Mouse (Mus musculus): ENCODE results near the gene Psenen. TPM values are rescaled to one million over a fixed set of nuclear protein-coding genes. Genes with fewer than 3 reads are reported as not detected.

Psenen gene
- polyA plus RNA-seq, 1 experiment, result 176 TPM

DNA sequence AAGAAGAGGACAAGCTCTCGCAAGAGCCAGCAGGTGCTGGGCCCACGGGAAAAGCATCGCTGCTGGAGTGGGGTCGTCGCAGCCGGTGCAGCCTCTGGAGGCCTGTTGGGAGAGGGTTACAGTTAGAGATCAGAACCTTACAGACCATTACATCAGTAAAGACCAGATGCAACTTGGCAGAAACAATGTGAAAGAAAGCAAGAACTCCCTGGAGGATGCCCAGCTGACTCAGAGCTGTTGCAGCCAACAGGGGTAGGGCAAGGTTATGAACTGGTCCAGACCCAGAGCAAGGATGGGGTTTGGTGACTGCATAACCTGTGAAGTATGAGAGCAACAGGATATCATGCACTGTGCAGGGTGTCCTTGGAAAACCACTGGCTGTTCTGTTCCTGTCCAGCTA is 38.9 kb downstream of the Psenen start:
- no peaks in the 10 kb centered on the region for H3K4me1 ChIP-seq (replicated peaks; ENCODE audit: control insufficient read depth, insufficient read depth, low read length)
- H3K4me3 ChIP-seq (ENCODE audit: control insufficient read depth, insufficient read depth, low read length), result no peak overlapping the region
- no peak for TF ChIP-seq CTCF (IDR thresholded peaks at IDR 0.05; ENCODE audit: borderline replicate concordance, control insufficient read depth, extremely low read depth, insufficient read depth, low read length, poor library complexity)
- TF ChIP-seq POLR2A (IDR thresholded peaks at IDR 0.05; ENCODE audit: control insufficient read depth, extremely low read depth, insufficient read depth, low read length, poor library complexity), result no peak
- peaks cover 35% of the 10 kb centered on the region for H3K36me3 ChIP-seq (ENCODE audit: control insufficient read depth, insufficient read depth, low read length)
- no peaks in the 10 kb centered on the region for H3K27me3 ChIP-seq (ENCODE audit: control insufficient read depth, insufficient read depth, low read length)
- H3K27ac ChIP-seq (ENCODE audit: control insufficient read depth, insufficient read depth, low read length), result no peak overlapping the region
- no peak for DNase-seq
- 95% methylated on average over 6 of the region's 6 CpGs for WGBS

GRCm38 (mm10) chr7:30522871-30523270 is 40.6 kb downstream of the Psenen start:
- DNase-seq, result no peak
- no peak overlapping the region for H3K27ac ChIP-seq (ENCODE audit: control insufficient read depth, insufficient read depth, low read length)
- no peak overlapping the region for H3K4me3 ChIP-seq (ENCODE audit: control insufficient read depth, insufficient read depth, low read length)
- no peaks in the 10 kb centered on the region for H3K4me1 ChIP-seq (replicated peaks; ENCODE audit: control insufficient read depth, insufficient read depth, low read length)
- peaks cover 20% of the 10 kb centered on the region for H3K36me3 ChIP-seq (ENCODE audit: control insufficient read depth, insufficient read depth, low read length)
- no peaks in the 10 kb centered on the region for H3K27me3 ChIP-seq (ENCODE audit: control insufficient read depth, insufficient read depth, low read length)
- 96% methylated on average over 10 of the region's 10 CpGs for WGBS
- TF ChIP-seq CTCF (IDR thresholded peaks at IDR 0.05; ENCODE audit: borderline replicate concordance, control insufficient read depth, extremely low read depth, insufficient read depth, low read length, poor library complexity) (no peak), POLR2A (IDR thresholded peaks at IDR 0.05; ENCODE audit: control insufficient read depth, extremely low read depth, insufficient read depth, low read length, poor library complexity) (no peak)

- no peak for DNase-seq
- peaks cover 5% of the 10 kb centered on the region; the same call in 1 of the 2 replicates for H3K36me3 ChIP-seq (ENCODE audit: control insufficient read depth, insufficient read depth, low read length)
- TF ChIP-seq POLR2A (IDR thresholded peaks at IDR 0.05; ENCODE audit: control insufficient read depth, extremely low read depth, insufficient read depth, low read length, poor library complexity), result no peak
- no peak for TF ChIP-seq CTCF (IDR thresholded peaks at IDR 0.05; ENCODE audit: borderline replicate concordance, control insufficient read depth, extremely low read depth, insufficient read depth, low read length, poor library complexity)
Observed at GRCm38 (mm10) chr7:30520856-30521255, 42.6 kb downstream of the Psenen start.

GRCm38 (mm10) chr7:30520396-30520795 is 43.0 kb downstream of the Psenen start:
- TF ChIP-seq POLR2A (IDR thresholded peaks at IDR 0.05; ENCODE audit: control insufficient read depth, extremely low read depth, insufficient read depth, low read length, poor library complexity) (no peak), CTCF (IDR thresholded peaks at IDR 0.05; ENCODE audit: borderline replicate concordance, control insufficient read depth, extremely low read depth, insufficient read depth, low read length, poor library complexity) (no peak)
- H3K4me1 ChIP-seq (replicated peaks; ENCODE audit: control insufficient read depth, insufficient read depth, low read length), result no peaks in the 10 kb centered on the region
- DNase-seq, result no peak
- no peak overlapping the region for H3K4me3 ChIP-seq (ENCODE audit: control insufficient read depth, insufficient read depth, low read length)
- H3K27ac ChIP-seq (ENCODE audit: control insufficient read depth, insufficient read depth, low read length), result no peak overlapping the region
- 83% methylated on average over 4 of the region's 4 CpGs for WGBS
- no peaks in the 10 kb centered on the region for H3K27me3 ChIP-seq (ENCODE audit: control insufficient read depth, insufficient read depth, low read length)
- H3K36me3 ChIP-seq (ENCODE audit: control insufficient read depth, insufficient read depth, low read length), result peaks cover 5% of the 10 kb centered on the region; the same call in 1 of the 2 replicates

More at GRCm38 (mm10) chr7:30520856-30521255, 42.6 kb downstream of the Psenen start:
- Histone ChIP-seq H3K27me3 (ENCODE audit: control insufficient read depth, insufficient read depth, low read length) (no peaks in the 10 kb centered on the region), H3K4me1 (replicated peaks; ENCODE audit: control insufficient read depth, insufficient read depth, low read length) (no peaks in the 10 kb centered on the region), H3K27ac (ENCODE audit: control insufficient read depth, insufficient read depth, low read length) (no peak overlapping the region), H3K4me3 (ENCODE audit: control insufficient read depth, insufficient read depth, low read length) (no peak overlapping the region)
- 88% methylated on average over 5 of the region's 5 CpGs for WGBS

GRCm38 (mm10) chr7:30518325-30518724 is 45.1 kb downstream of the Psenen start:
- no peak overlapping the region for H3K4me3 ChIP-seq (ENCODE audit: control insufficient read depth, insufficient read depth, low read length)
- TF ChIP-seq POLR2A (IDR thresholded peaks at IDR 0.05; ENCODE audit: control insufficient read depth, extremely low read depth, insufficient read depth, low read length, poor library complexity) (no peak), CTCF (IDR thresholded peaks at IDR 0.05; ENCODE audit: borderline replicate concordance, control insufficient read depth, extremely low read depth, insufficient read depth, low read length, poor library complexity) (no peak)
- peaks cover under 1% of the 10 kb centered on the region; the same call in 1 of the 2 replicates for H3K36me3 ChIP-seq (ENCODE audit: control insufficient read depth, insufficient read depth, low read length)
- DNase-seq, result no peak
- no peaks in the 10 kb centered on the region for H3K27me3 ChIP-seq (ENCODE audit: control insufficient read depth, insufficient read depth, low read length)
- 60% methylated on average over 8 of the region's 8 CpGs for WGBS
- H3K4me1 ChIP-seq (replicated peaks; ENCODE audit: control insufficient read depth, insufficient read depth, low read length), result no peaks in the 10 kb centered on the region
- no peak overlapping the region for H3K27ac ChIP-seq (ENCODE audit: control insufficient read depth, insufficient read depth, low read length)

- no peak for DNase-seq
- TF ChIP-seq CTCF (IDR thresholded peaks at IDR 0.05; ENCODE audit: borderline replicate concordance, control insufficient read depth, extremely low read depth, insufficient read depth, low read length, poor library complexity) (no peak), POLR2A (IDR thresholded peaks at IDR 0.05; ENCODE audit: control insufficient read depth, extremely low read depth, insufficient read depth, low read length, poor library complexity) (no peak)
- no peaks in the 10 kb centered on the region for H3K36me3 ChIP-seq (ENCODE audit: control insufficient read depth, insufficient read depth, low read length)
- H3K4me3 ChIP-seq (ENCODE audit: control insufficient read depth, insufficient read depth, low read length), result no peak overlapping the region
- H3K27me3 ChIP-seq (ENCODE audit: control insufficient read depth, insufficient read depth, low read length), result no peaks in the 10 kb centered on the region
- no peaks in the 10 kb centered on the region for H3K4me1 ChIP-seq (replicated peaks; ENCODE audit: control insufficient read depth, insufficient read depth, low read length)
- H3K27ac ChIP-seq (ENCODE audit: control insufficient read depth, insufficient read depth, low read length), result no peak overlapping the region
- WGBS, result 80% methylated on average over 24 of the region's 24 CpGs
Observed at GRCm38 (mm10) chr7:30515003-30515760, 48.2 kb downstream of the Psenen start.

Other genes starting within 250 kb of the Psenen start
- gene Syne4, start 248.8 kb downstream of the Psenen start, polyA plus RNA-seq (2012; rRNA removed), result 15.4 and 16.8 TPM in 2 replicates
- 0.74 and 0.93 TPM in 2 replicates for gene E130208F15Rik, start 241.9 kb downstream of the Psenen start, polyA plus RNA-seq (2012; rRNA removed)
- 26.9 and 31.7 TPM in 2 replicates for gene Sdhaf1, start 239.7 kb downstream of the Psenen start, polyA plus RNA-seq (2012; rRNA removed)
- 0.78 and 1.1 TPM in 2 replicates for gene Lrfn3, start 200.9 kb downstream of the Psenen start, polyA plus RNA-seq (2012; rRNA removed)
- gene Tyrobp, start 149.9 kb downstream of the Psenen start, polyA plus RNA-seq (2012; rRNA removed), result 273 and 417 TPM in 2 replicates
- gene Hcst, start 143.8 kb downstream of the Psenen start, polyA plus RNA-seq (2012; rRNA removed), result 212 and 279 TPM in 2 replicates
- gene Nfkbid, start 141.9 kb downstream of the Psenen start, polyA plus RNA-seq (2012; rRNA removed), result 72.8 and 77.4 TPM in 2 replicates
- gene Aplp1, start 118.1 kb downstream of the Psenen start, polyA plus RNA-seq (2012; rRNA removed), result 5.9 and 6.0 TPM in 2 replicates
- 0.05 and 0.15 TPM in 2 replicates for gene Kirrel2, start 105.9 kb downstream of the Psenen start, polyA plus RNA-seq (2012; rRNA removed)
- gene Nphs1, start 105.3 kb downstream of the Psenen start, polyA plus RNA-seq (2012; rRNA removed), result 0.19 and 0.38 TPM in 2 replicates
- 0.13 and 0.62 TPM in 2 replicates for gene Prodh2, start 70.0 kb downstream of the Psenen start, polyA plus RNA-seq (2012; rRNA removed)
- 156 and 176 TPM in 2 replicates for gene Arhgap33, start 28.6 kb downstream of the Psenen start, polyA plus RNA-seq (2012; rRNA removed)
- 30.0 and 89.6 TPM in 2 replicates for gene Hspb6, start 11.4 kb downstream of the Psenen start, polyA plus RNA-seq (2012; rRNA removed)
- 36.1 and 36.3 TPM in 2 replicates for gene Proser3, start 11.3 kb downstream of the Psenen start, polyA plus RNA-seq (2012; rRNA removed)
- 73.0 and 78.6 TPM in 2 replicates for gene Lin37, start 3.8 kb downstream of the Psenen start, polyA plus RNA-seq (2012; rRNA removed)
- 81.5 and 84.2 TPM in 2 replicates for gene U2af1l4, start 326 bp downstream of the Psenen start, polyA plus RNA-seq (2012; rRNA removed)
- 7.3 and 8.8 TPM in 2 replicates for gene Gm49396, start 283 bp downstream of the Psenen start, polyA plus RNA-seq (2012; rRNA removed)
- 26.1 and 31.7 TPM in 2 replicates for gene Igflr1, start 1.8 kb upstream of the Psenen start, polyA plus RNA-seq (2012; rRNA removed)
- gene Kmt2b, start 25.1 kb upstream of the Psenen start, polyA plus RNA-seq (2012; rRNA removed), result 161 and 171 TPM in 2 replicates
- gene Zbtb32, start 35.3 kb upstream of the Psenen start, polyA plus RNA-seq (2012; rRNA removed), result 1.9 and 3.2 TPM in 2 replicates
- 4.5 and 7.5 TPM in 2 replicates for gene Upk1a, start 49.2 kb upstream of the Psenen start, polyA plus RNA-seq (2012; rRNA removed)
- gene Cox6b1, start 62.5 kb upstream of the Psenen start, polyA plus RNA-seq (2012; rRNA removed), result 283 and 388 TPM in 2 replicates
- 0.13 TPM in 1 of 2 replicates, not detected in the other for gene Etv2, start 72.2 kb upstream of the Psenen start, polyA plus RNA-seq (2012; rRNA removed)
- 117 and 129 TPM in 2 replicates for gene Rbm42, start 86.7 kb upstream of the Psenen start, polyA plus RNA-seq (2012; rRNA removed)
- gene Haus5, start 101.4 kb upstream of the Psenen start, polyA plus RNA-seq (2012; rRNA removed), result 41.2 and 47.7 TPM in 2 replicates
- not detected in 2 replicates for gene Pmis2, start 108.0 kb upstream of the Psenen start, polyA plus RNA-seq (2012; rRNA removed)
- gene 2200002J24Rik, start 135.3 kb upstream of the Psenen start, polyA plus RNA-seq (2012; rRNA removed), result 0.28 and 0.82 TPM in 2 replicates
- 2.7 and 3.8 TPM in 2 replicates for gene Atp4a, start 148.6 kb upstream of the Psenen start, polyA plus RNA-seq (2012; rRNA removed)
- gene Tmem147, start 165.9 kb upstream of the Psenen start, polyA plus RNA-seq (2012; rRNA removed), result 161 and 204 TPM in 2 replicates
- 0.11 and 1.1 TPM in 2 replicates for gene Gapdhs, start 180.1 kb upstream of the Psenen start, polyA plus RNA-seq (2012; rRNA removed)
- 3.4 and 4.1 TPM in 2 replicates for gene Sbsn, start 187.8 kb upstream of the Psenen start, polyA plus RNA-seq (2012; rRNA removed)
- gene Dmkn, start 200.1 kb upstream of the Psenen start, polyA plus RNA-seq (2012; rRNA removed), result 26.3 and 35.6 TPM in 2 replicates
- gene Krtdap, start 224.3 kb upstream of the Psenen start, polyA plus RNA-seq (2012; rRNA removed), result 11.9 and 18.3 TPM in 2 replicates